Mouse (Mus musculus) embryonic fibroblast, embryonic 13.5 days (primary cell): ENCODE measurements around the gene Marveld2. TPM values are rescaled to one million over a fixed set of nuclear protein-coding genes. Genes with fewer than 3 reads are reported as not detected.

ENCODE experiments used
- H3K27ac ChIP-seq: 2 replicates; pipeline ENCODE4 v1.5.1; 2012; ENCODE audit warnings: low read length, control low read depth, inconsistent platforms; ENCODE audit not compliant: insufficient read depth
- H3K4me1 ChIP-seq: 2 replicates; pipeline ENCODE4 v1.6.1; 2011; ENCODE audit warnings: low read length; ENCODE audit not compliant: control insufficient read depth, insufficient read depth
- H3K4me3 ChIP-seq: 2 replicates; pipeline ENCODE4 v1.5.1; 2011; ENCODE audit warnings: mild to moderate bottlenecking, control low read depth, low read length; ENCODE audit not compliant: insufficient read depth
- CTCF ChIP-seq: IDR thresholded peaks from 2 replicates; pipeline ENCODE4 v1.5.1; 2011; ENCODE audit warnings: mild to moderate bottlenecking, control low read depth, low read length, moderate library complexity, borderline replicate concordance; ENCODE audit not compliant: insufficient read depth
- POLR2A ChIP-seq: IDR thresholded peaks from 2 replicates; pipeline ENCODE4 v1.6.1; 2011; ENCODE audit warnings: low read depth, mild to moderate bottlenecking, control low read depth, low read length, moderate library complexity
- polyA plus RNA-seq: library from polyadenylated mRNA; stranded (reverse); fragments of >200 nt; gene quantifications from 2 replicates; pipeline ENCODE4 v1.2.4, GENCODE M21; 2011; ENCODE audit warnings: low read depth; ENCODE audit not compliant: missing spikeins, insufficient read length

Gene Marveld2
- polyA plus RNA-seq, 1 experiment, result not detected

DNA sequence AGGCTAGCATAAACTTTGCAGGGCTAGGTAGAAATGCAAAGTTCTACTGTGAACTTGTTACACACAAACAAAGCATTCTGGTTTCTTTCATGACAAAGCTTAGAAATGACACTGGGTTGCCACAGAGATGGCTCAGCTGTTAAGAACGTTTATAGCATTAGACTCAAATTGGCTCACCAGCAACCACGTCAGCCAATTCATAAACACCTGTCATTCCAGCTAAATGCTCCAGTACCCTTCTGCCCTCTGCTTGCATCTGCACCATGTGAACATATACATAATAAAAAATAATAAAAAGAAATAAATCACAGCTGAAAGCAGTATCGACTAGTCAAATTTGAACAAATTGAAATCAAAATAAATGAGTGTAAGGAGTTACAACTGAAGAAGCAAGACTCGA is 5.5 kb upstream of the Marveld2 start:
- no peak overlapping the region for H3K4me3 ChIP-seq
- TF ChIP-seq CTCF (no peak), POLR2A (no peak)
- H3K4me1 ChIP-seq, result no peaks in the 10 kb centered on the region
- no peak overlapping the region for H3K27ac ChIP-seq

- TF ChIP-seq CTCF (no peak), POLR2A (no peak)
These were observed 812 bp upstream of the Marveld2 start for GRCm38 (mm10) chr13:100617583-100617982.

DNA sequence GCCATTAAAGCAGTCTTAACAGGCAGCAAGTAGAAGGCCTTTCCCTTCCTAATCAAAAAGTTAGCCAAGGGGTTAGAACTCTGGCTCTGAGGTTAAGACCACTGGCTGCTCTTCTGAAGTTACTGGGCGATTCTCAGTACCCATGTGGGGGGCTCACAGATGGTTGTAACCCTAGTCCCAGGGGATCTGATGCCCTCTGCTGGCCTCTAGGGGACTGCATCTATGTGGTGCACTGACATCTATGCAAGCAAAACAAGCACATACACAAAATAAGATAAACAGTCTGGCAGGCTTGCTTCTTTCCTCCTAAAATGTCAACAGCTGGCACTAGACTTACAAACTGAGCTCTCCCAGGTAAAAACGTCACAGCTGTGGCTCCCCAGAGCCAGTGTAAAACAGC is 3.9 kb downstream of the Marveld2 start:
- no peaks in the 10 kb centered on the region for H3K4me1 ChIP-seq
- no peak overlapping the region for H3K27ac ChIP-seq
- no peak for TF ChIP-seq CTCF
- TF ChIP-seq POLR2A, result no peak

More at GRCm38 (mm10) chr13:100617583-100617982, 812 bp upstream of the Marveld2 start:
- Histone ChIP-seq H3K27ac (no peak overlapping the region), H3K4me3 (no peak overlapping the region), H3K4me1 (no peaks in the 10 kb centered on the region)

DNA sequence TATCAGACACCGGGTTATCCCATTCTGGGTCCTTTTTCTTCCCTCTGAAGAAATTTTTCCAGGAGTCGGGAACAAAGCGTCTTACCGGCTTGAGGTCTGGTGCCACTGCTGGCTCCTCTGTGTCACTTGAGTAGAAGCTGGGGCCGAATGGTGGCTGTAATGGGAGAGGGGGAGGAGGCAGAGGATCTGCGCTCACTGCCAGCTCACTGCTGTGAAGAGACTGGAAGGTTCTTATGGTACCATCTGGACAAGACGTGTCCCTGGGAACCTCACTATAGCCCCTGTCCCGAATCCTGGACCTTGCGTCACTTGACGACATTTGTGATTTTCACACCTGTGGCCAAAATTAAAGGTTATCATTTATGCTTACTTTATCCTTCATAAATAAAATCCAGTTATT is 4.5 kb downstream of the Marveld2 start:
- TF ChIP-seq POLR2A (no peak), CTCF (no peak)
- H3K4me3 ChIP-seq, result no peak overlapping the region
- H3K4me1 ChIP-seq, result no peaks in the 10 kb centered on the region
- no peak overlapping the region for H3K27ac ChIP-seq

More for the DNA sequence above, 3.9 kb downstream of the Marveld2 start:
- no peak overlapping the region for H3K4me3 ChIP-seq

- TF ChIP-seq POLR2A (no peak), CTCF (no peak)
- Histone ChIP-seq H3K27ac (no peak overlapping the region), H3K4me3 (no peak overlapping the region), H3K4me1 (no peaks in the 10 kb centered on the region)
These were observed 5.5 kb downstream of the Marveld2 start for GRCm38 (mm10) chr13:100611266-100611665.

- H3K4me1 ChIP-seq, result no peaks in the 10 kb centered on the region
- H3K27ac ChIP-seq, result no peak overlapping the region
- no peak for TF ChIP-seq CTCF
- no peak for TF ChIP-seq POLR2A
These were observed 9.0 kb downstream of the Marveld2 start for GRCm38 (mm10) chr13:100607756-100608155.

GRCm38 (mm10) chr13:100605845-100606244 is 10.9 kb downstream of the Marveld2 start:
- H3K4me1 ChIP-seq, result no peaks in the 10 kb centered on the region
- no peak overlapping the region for H3K4me3 ChIP-seq
- no peak overlapping the region for H3K27ac ChIP-seq
- TF ChIP-seq POLR2A, result no peak
- no peak for TF ChIP-seq CTCF

More at GRCm38 (mm10) chr13:100607756-100608155, 9.0 kb downstream of the Marveld2 start:
- no peak overlapping the region for H3K4me3 ChIP-seq

DNA sequence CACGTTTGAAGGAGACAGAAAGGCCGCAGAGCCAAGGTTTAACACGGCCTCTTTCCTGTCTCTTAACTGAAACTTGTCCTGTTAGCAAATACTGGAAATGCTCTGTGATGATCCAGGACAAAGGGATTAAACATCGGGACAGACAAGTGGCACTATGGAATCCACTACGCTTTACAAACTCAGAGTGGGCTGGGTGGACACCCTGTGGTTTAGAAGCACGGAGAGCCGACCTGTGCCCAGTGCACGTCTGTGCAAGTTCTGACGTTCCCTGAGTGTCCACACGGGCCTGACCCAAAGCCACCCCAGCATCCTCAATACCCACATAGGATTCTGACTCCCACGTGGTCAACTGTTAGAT is 13.1 kb downstream of the Marveld2 start:
- no peak for TF ChIP-seq CTCF
- no peak for TF ChIP-seq POLR2A
- Histone ChIP-seq H3K4me1 (no peaks in the 10 kb centered on the region), H3K4me3 (no peak overlapping the region), H3K27ac (no peak overlapping the region)

DNA sequence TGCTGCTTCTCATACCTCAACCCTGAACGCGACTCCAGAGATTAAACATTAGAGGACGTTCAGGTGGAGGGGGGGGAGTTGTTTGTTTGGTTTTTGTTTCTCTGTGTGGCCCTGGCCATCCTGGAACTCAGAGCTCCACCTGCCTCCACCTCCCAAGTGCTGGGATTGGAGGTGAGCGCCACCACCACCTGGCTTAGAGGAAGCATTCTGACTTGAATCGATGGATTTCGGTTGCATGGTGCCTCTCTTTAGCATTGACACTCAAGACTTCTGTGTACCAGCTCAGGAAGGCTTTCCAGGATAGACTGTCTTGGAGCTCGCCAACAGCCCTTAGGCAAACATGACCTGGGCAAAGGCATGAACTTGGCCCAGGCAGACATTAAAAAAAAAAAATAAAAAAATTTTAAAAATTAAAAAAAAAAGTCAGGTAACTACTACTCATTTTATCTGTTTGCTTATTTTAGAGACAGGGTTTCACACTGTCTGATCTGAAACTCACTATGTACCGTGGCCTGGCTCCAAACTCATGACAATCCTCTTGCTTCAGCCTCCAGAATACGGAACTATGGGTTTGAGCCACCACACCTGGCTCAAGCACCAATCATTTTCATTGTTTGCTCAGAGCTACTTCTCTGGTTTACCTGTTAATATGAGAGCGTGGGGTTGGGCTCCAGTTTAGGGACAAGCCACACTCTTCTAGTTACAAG is 13.6 kb downstream of the Marveld2 start:
- H3K27ac ChIP-seq, result no peak overlapping the region
- no peak overlapping the region for H3K4me3 ChIP-seq
- H3K4me1 ChIP-seq, result no peaks in the 10 kb centered on the region
- TF ChIP-seq POLR2A (no peak), CTCF (no peak)

DNA sequence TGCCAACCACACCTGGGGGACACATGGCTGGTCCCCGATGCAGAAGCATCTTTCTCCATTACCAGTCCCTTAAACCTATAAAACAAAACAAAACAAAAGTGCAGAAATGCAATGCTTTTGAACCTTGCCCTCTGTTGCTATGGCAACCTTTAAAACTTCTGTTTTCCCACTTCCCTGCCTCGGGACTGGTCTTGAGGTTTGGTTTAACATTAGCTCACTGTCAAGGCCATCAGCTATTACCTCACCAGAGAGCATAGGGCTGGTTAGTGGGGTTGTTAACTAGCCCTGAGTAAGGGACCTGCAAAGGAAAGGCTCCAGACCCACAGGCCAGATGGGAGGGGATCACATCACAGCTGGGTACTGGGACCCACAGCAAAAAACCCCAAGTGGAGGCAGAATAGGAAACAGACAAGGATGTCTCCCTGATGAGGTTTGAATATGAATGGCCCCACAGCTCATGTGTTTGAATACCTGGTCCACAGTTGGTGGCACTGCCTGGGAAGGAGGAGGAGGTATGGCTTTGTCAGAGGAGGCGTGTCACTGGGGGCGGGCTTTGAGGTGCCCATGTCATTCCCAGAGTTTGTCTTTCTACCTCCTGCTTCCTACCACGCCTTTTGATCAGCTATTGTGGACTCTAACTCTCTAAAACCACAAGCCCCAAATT is 14.4 kb downstream of the Marveld2 start:
- TF ChIP-seq CTCF (no peak), POLR2A (no peak)
- Histone ChIP-seq H3K4me1 (no peaks in the 10 kb centered on the region), H3K27ac (no peak overlapping the region), H3K4me3 (no peak overlapping the region)
